Mouse (Mus musculus) hindlimb bud, embryonic 11.5 days (tissue): ENCODE data around the gene Gm10643.

Source experiments
- DNase-seq: peaks from one replicate; pipeline ENCODE4 v3.0.0-alpha.2; 2012; ENCODE audit warnings: low read depth, low spot score; ENCODE audit errors: extremely low spot score

Gene Gm10643

GRCm38 (mm10) chr8:84065037-84065436 lies at the start of gene Gm10643:
TSS of gene Gm10643 (minus strand) at chr8:84065137.
- DNase-seq = no peak

- no peak for DNase-seq
These were observed 41.5 kb upstream of the Gm10643 start for GRCm38 (mm10) chr8:84106216-84107040.

- DNase-seq = no peak
These were observed 40.7 kb upstream of the Gm10643 start for GRCm38 (mm10) chr8:84105676-84106075.

- peak; percentile 99 for DNase-seq
These were observed 40.0 kb upstream of the Gm10643 start, which contains the start of gene Dcaf15 for GRCm38 (mm10) chr8:84104697-84105609. TSS of gene Dcaf15 (minus strand) at chr8:84104768.

GRCm38 (mm10) chr8:84104221-84104620 lies 39.3 kb upstream of the Gm10643 start:
- DNase-seq = no peak

- no peak for DNase-seq
These were observed 38.7 kb upstream of the Gm10643 start for GRCm38 (mm10) chr8:84103601-84104000.

GRCm38 (mm10) chr8:84101476-84102270 lies 36.7 kb upstream of the Gm10643 start:
- DNase-seq = no peak

- DNase-seq = no peak
These were observed 33.4 kb upstream of the Gm10643 start for GRCm38 (mm10) chr8:84098376-84098775.

GRCm38 (mm10) chr8:84096061-84096460 lies 31.1 kb upstream of the Gm10643 start:
- no peak for DNase-seq

- no peak for DNase-seq
These were observed 25.6 kb upstream of the Gm10643 start for GRCm38 (mm10) chr8:84090585-84090984.

GRCm38 (mm10) chr8:84089277-84089676 lies 24.3 kb upstream of the Gm10643 start:
- no peak for DNase-seq

GRCm38 (mm10) chr8:84087821-84088220 lies 22.9 kb upstream of the Gm10643 start:
- no peak for DNase-seq

- no peak for DNase-seq
These were observed 22.2 kb upstream of the Gm10643 start for GRCm38 (mm10) chr8:84087156-84087555.

GRCm38 (mm10) chr8:84084341-84085115 lies 19.6 kb upstream of the Gm10643 start:
- no peak for DNase-seq

- no peak for DNase-seq
These were observed 18.9 kb upstream of the Gm10643 start for GRCm38 (mm10) chr8:84083829-84084241.

GRCm38 (mm10) chr8:84079206-84079605 lies 14.3 kb upstream of the Gm10643 start:
- no peak for DNase-seq

- no peak for DNase-seq
These were observed 11.9 kb upstream of the Gm10643 start for GRCm38 (mm10) chr8:84076849-84077248.

GRCm38 (mm10) chr8:84076412-84076811 lies 11.5 kb upstream of the Gm10643 start:
- no peak for DNase-seq

GRCm38 (mm10) chr8:84073230-84073976 lies 8.5 kb upstream of the Gm10643 start:
- no peak for DNase-seq
